Mouse (Mus musculus): ENCODE results near the gene Dvl1.

Gene Dvl1

DNA sequence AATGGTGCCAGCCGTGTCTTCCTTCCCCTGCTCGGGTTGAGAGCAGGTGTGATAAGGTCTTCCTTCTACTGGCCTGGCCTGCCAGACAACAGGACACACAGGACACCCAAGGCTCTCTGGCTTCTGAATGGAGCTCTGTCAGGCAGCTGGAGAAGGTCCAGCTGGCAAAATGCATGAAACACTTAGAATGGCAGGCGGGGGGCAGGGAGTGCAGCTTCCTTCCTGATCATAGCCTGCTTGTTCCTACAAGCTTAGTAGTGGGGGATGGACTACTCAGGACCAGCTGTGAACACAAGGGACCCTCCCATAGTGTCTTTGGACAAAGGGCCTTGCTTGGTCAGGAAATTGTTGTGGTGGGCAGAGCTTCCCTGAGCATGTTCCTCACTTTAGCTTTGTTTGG is 54.0 kb downstream of the Dvl1 start:
- Histone ChIP-seq H3K27me3 (ENCODE audit: control insufficient read depth, insufficient read depth, low read length, poor library complexity, severe bottlenecking) (no peaks in the 10 kb centered on the region), H3K36me3 (ENCODE audit: control insufficient read depth, insufficient read depth, low read length, poor library complexity, severe bottlenecking) (peaks cover 2% of the 10 kb centered on the region)
- no peak for DNase-seq (ENCODE audit: low read depth, low spot score)

GRCm38 (mm10) chr4:155903246-155903645 is 56.0 kb downstream of the Dvl1 start:
- H3K27me3 ChIP-seq (ENCODE audit: control insufficient read depth, insufficient read depth, low read length, poor library complexity, severe bottlenecking) = no peaks in the 10 kb centered on the region
- H3K36me3 ChIP-seq (ENCODE audit: control insufficient read depth, insufficient read depth, low read length, poor library complexity, severe bottlenecking) = peaks cover 2% of the 10 kb centered on the region
- DNase-seq (ENCODE audit: low read depth, low spot score) = no peak

DNA sequence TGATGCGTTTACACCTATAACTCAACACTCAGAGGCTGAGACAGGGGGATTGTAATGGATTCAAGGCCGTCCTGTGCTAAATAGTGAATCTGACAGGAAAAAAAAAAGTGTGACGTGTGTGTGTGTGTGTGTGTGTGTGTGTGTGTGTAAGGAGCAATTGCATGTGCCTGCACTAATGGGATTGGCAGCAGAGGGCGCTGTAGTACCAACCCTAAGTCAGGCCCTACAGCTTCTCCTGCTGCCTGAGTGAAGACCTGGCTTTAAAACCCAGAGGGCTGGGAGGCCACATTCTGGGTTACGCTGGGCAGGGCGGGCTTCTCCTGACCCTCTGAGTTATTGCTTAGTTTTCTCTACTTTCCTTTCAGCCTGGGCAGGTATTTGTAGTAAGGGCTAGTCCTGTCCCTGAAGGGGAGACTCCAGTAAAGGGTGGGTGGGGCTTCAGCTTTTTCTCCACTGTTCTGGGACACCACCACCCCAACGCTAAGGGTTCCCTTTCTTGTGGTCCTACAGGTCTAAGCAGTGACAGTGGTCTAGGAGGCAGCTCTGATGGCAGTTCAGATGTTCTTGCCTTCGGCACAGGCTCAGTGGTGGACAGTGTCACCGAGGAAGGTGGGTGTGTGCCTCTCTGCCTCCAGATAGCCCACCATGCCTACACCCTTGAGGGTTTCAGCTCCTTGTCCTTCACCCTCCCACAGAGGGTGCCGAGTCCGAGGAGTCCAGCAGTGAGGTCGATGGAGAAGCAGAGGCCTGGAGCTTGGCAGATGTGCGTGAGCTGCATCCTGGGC is 57.3 kb downstream of the Dvl1 start:
- peaks cover 2% of the 10 kb centered on the region for H3K36me3 ChIP-seq (ENCODE audit: control insufficient read depth, insufficient read depth, low read length, poor library complexity, severe bottlenecking)
- no peaks in the 10 kb centered on the region for H3K27me3 ChIP-seq (ENCODE audit: control insufficient read depth, insufficient read depth, low read length, poor library complexity, severe bottlenecking)
- DNase-seq (ENCODE audit: low read depth, low spot score) = peak; percentile 32

GRCm38 (mm10) chr4:155905634-155906033 is 58.4 kb downstream of the Dvl1 start:
- H3K36me3 ChIP-seq (ENCODE audit: control insufficient read depth, insufficient read depth, low read length, poor library complexity, severe bottlenecking) = peaks cover 2% of the 10 kb centered on the region
- H3K27me3 ChIP-seq (ENCODE audit: control insufficient read depth, insufficient read depth, low read length, poor library complexity, severe bottlenecking) = no peaks in the 10 kb centered on the region
- DNase-seq (ENCODE audit: low read depth, low spot score) = no peak

DNA sequence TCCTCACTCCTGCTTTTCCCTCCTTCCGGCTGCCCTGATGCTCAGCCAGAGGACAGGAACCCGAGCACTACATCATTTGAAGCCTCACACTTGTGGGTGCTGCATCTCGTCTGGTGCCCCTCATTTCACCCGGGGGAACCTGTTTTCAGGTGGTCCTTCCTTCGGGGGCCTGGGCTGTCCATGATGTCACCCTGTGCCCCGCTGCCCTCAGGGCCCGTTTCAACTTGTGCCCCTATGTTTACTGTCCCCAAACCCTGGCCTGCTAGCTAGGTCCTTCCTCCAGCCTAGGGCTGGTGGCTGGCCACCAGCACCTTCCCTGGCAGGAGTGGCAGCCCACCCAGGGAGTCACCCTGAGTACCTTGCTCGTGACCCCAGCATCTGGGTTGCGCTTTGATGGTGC is 58.9 kb downstream of the Dvl1 start:
- Histone ChIP-seq H3K36me3 (ENCODE audit: control insufficient read depth, insufficient read depth, low read length, poor library complexity, severe bottlenecking) (peaks cover 2% of the 10 kb centered on the region), H3K27me3 (ENCODE audit: control insufficient read depth, insufficient read depth, low read length, poor library complexity, severe bottlenecking) (no peaks in the 10 kb centered on the region)
- DNase-seq (ENCODE audit: low read depth, low spot score) = no peak

DNA sequence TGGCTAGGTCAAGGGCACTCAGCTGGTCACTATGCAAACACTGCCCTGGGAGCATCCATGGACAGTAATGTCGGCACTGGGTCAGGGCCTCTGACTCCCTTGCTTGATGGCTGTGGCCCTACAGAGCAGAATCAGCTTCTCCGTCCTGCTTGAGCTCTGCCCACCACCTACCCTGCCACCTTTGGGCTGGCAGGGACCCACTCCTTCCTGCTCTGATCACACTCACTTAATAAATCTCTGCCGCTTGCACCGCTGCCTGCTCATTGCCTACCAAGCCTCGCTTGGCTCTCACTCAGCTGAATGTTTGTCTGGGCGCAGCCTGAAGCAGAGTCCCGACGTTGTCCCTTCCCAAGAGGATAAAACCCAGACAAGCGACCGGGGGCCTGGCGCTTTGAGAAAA is 59.8 kb downstream of the Dvl1 start:
- Histone ChIP-seq H3K27me3 (ENCODE audit: control insufficient read depth, insufficient read depth, low read length, poor library complexity, severe bottlenecking) (no peaks in the 10 kb centered on the region), H3K36me3 (ENCODE audit: control insufficient read depth, insufficient read depth, low read length, poor library complexity, severe bottlenecking) (peaks cover 2% of the 10 kb centered on the region)
- DNase-seq (ENCODE audit: low read depth, low spot score) = no peak

DNA sequence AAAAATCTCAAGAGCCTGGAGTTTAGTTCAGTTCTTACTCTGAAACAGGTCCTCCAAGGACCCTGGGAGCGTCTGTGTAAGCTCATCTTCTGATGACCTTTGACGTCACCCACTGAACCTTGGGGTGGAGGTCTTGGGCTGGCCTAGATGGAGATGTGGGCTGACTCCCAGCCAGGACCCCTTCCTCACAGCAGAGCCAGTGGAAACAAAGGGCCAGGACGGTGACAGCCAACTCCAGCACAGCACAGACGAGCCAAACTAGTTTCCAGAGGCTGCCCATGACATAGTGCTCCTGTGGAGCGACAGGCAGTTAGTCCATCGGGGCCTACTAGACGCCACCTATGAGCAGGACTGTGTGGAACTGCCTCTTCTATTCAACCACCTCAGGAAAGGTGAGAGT is 61.1 kb downstream of the Dvl1 start:
- DNase-seq (ENCODE audit: low read depth, low spot score) = no peak
- Histone ChIP-seq H3K36me3 (ENCODE audit: control insufficient read depth, insufficient read depth, low read length, poor library complexity, severe bottlenecking) (no peaks in the 10 kb centered on the region; the same call in none of the 2 replicates), H3K27me3 (ENCODE audit: control insufficient read depth, insufficient read depth, low read length, poor library complexity, severe bottlenecking) (no peaks in the 10 kb centered on the region)

GRCm38 (mm10) chr4:155908751-155909150 is 61.5 kb downstream of the Dvl1 start:
- DNase-seq (ENCODE audit: low read depth, low spot score) = no peak
- no peaks in the 10 kb centered on the region; the same call in 1 of the 2 replicates for H3K36me3 ChIP-seq (ENCODE audit: control insufficient read depth, insufficient read depth, low read length, poor library complexity, severe bottlenecking)
- no peaks in the 10 kb centered on the region for H3K27me3 ChIP-seq (ENCODE audit: control insufficient read depth, insufficient read depth, low read length, poor library complexity, severe bottlenecking)

Measured in splenic B cell, adult 2 months (primary cell).